Mouse (Mus musculus) liver, adult 2 months (tissue): ENCODE measurements at regions not wholly inside any gene's neighbourhood (a gene's known extent, or its start where the extent isn't known, plus 50 kb on each side); places are given as distances from the start of the nearest gene placed in this dataset.

Source experiments
- CTCF ChIP-seq: fragments of 200-500 bp; IDR thresholded peaks from 2 replicates; pipeline ENCODE4 v1.5.1; 2011; ENCODE audit warnings: low read depth, low read length, control low read depth
- POLR2A ChIP-seq: fragments of 200-500 bp; IDR thresholded peaks from 2 replicates; pipeline ENCODE4 v1.6.1; 2011; ENCODE audit warnings: low read length, control low read depth; ENCODE audit not compliant: insufficient read depth; ENCODE audit errors: extremely low read depth

DNA sequence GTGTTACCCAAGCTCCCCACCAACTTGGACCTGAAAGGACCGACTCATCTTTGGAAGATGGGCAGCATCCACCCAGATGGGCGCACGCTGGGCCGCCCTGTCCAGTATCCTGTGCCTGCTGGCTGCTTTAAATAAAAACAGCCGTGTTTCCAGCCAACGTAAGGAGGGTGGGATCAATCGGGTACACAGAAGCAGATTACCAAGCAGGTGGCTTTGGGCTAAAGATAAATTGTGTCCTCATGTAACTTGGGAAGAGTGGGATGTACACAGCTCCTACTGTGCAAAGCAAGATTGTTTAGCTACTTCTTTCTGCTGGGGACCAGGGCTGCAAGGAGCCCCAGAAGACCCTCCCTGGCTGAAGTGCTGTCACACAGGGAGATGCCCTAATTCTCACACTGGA is 310.6 kb upstream of the Dio3 start:
- TF ChIP-seq CTCF, result no peak
- no peak for TF ChIP-seq POLR2A
